Mouse (Mus musculus) left cerebral cortex, adult 9 months (tissue): ENCODE measurements around the gene Rnf141.

Experiments used
- DNase-seq, 2 experiments: peaks; one replicate each; pipeline ENCODE4 v3.0.0; 2022; ENCODE audit warnings: low spot score in 2 of 2

The Rnf141 gene

DNA sequence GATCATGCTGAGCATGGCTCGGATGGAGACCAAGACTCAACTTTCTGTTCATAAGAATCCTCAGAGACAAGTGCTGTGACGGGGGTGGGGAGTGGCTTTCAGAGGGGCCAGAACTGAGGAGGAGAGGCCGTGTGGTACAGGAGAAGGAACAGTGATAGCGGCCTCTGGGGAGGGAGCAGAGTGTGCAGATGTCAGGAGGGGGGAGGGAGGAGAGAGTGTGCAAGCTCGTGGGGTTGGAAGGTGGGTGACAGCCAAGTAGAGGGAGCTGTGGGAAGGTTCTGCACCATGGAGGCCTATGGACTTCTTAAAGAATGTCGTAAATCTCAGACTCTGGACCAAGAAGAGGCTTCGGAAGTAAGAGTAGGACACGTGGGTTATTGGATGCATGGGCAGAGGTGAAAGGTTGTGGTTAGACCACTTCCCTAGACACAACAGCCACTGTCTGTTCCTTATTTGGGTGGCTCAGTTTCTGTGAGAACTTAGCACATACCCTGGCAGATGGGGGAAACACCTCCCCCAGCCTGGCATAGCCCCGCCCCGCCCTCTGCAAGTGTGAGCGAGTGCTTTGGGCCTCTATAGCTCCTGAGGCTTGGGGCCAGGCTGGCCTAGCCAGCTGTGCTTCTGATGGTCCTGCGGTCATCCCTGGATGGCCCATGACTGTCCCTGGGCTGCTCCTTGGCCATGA, 47.7 kb downstream of the Rnf141 start:
- no peak for DNase-seq

DNA sequence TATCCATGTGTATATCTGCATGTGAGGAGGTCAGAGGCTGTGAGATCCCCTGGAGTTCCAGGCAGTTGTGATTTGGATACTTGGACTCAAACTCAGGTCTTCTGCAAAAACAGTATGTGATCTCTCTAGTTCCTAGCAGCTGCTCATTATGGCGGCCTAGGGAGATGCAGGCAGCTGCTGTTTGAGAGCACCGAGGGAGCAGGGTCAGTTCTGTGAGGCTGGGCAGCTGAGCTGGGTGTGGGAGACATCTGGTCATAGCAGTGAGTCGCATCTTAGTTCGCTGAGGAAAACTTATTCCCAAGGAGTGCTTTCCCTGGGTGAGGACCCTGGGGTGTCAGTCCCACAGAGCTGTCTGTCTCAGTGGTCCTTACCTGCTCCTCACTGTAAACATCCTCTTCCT, 49.5 kb downstream of the Rnf141 start:
- no peak for DNase-seq

DNA sequence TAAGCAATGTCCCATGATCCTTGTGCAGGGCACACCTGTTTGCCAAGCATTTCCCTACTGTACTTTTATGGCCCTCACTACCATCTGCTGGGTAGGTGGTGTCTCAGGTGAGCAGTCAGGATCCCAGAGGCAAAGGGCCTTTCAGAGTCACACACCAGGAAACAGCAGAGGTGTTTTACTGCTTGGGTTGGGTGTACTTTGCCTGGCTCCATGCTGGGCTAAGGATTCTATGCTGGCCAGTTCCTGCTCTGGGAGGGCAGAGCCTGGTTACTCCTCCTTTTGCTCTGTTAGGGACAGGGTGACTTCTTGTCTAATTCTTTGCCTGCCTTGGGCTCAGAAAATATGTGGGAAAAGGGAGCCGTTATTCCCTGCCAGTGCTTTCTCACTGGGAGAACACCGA, 51.4 kb downstream of the Rnf141 start:
- no peak for DNase-seq

- DNase-seq = no peak
These were observed 52.1 kb downstream of the Rnf141 start for GRCm38 (mm10) chr7:110792201-110792600.

GRCm38 (mm10) chr7:110790878-110791277, 53.4 kb downstream of the Rnf141 start:
- DNase-seq = no peak

DNA sequence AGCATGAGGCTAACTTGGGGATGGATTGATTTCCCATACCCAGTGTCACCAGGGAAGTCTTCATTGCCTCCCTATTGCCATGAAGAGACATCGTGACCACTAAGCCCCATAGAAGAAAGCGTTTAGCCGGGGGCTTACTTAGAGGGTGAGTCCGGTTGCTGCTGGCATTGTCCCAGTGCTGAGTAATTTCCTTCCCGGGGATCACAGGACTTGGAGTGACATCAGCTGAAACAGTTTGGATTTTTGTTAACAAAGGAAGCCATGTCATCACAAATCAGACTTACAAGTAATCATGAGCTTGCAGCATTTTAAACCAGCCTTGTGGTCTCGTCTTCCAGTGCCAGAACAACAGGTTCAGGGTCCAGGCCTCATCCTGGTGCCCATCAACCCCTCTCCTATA, 56.9 kb downstream of the Rnf141 start:
- no peak for DNase-seq

- DNase-seq = no peak
These were observed 58.5 kb downstream of the Rnf141 start for GRCm38 (mm10) chr7:110785741-110786146.

DNA sequence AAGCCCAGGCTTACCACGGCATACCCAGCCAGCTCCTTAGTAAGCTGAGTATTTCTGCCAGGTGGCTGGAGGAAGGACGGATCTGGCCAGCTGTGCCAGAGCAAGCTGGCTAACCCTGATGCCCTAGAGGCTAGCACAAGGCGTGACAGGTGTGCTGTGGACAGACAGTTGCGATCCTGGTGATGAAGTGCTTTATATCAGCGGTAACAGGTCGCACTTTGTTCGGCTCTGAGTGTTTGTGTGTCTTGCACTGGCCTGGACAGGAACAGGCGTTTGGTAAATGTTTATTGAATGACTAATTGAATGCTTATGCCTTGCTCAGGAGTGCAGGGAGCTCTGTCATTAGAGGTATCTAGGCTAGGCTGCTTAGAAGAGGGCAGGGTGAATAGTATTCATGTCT, 59.3 kb downstream of the Rnf141 start:
- no peak for DNase-seq

- DNase-seq = no peak
These were observed 61.3 kb downstream of the Rnf141 start for GRCm38 (mm10) chr7:110782845-110783478.

DNA sequence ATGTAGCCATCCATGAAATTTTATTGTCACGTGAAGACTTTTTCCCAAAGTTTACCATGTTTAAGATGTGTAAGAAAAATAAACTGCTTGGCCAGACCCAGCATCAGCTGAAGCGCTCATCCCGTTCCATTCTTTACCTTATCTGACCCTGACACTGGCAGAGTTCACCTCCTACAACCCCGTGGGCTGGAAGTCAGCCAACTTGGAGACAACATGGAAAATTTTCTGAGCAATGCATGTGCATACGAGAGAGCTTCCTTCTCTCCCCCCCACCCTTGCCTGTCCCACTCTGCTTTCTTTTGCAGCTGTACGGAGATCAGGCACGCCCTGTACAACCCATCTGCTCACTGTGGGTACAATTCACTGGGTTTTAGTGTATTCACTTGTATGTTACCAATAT, 62.1 kb downstream of the Rnf141 start:
- no peak for DNase-seq

- peak; percentile 58 to 74 for DNase-seq
These were observed 63.0 kb downstream of the Rnf141 start for GRCm38 (mm10) chr7:110781231-110781711.

DNA sequence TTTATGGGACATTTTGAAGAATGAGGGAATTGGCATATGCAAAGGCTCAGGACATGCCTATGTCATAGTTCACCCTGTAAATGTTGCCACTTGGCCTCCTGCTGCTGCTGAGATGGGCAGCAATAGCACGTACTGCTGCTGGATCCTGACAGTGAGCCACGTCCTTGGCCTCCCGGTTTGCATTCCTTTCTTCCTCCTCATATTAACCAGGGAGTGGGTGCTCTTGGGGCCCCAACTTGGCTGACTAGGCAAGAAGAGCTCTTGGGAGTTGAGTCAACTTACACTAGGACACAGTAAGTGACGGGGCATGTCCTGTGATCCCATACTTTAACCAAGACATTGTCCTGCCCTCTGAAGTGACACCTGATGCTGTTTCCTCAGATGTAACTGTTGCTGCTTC, 63.7 kb downstream of the Rnf141 start:
- DNase-seq = no peak

GRCm38 (mm10) chr7:110779605-110780111, 64.6 kb downstream of the Rnf141 start:
- peak in 1 of 2 experiments; percentile 57 for DNase-seq

DNA sequence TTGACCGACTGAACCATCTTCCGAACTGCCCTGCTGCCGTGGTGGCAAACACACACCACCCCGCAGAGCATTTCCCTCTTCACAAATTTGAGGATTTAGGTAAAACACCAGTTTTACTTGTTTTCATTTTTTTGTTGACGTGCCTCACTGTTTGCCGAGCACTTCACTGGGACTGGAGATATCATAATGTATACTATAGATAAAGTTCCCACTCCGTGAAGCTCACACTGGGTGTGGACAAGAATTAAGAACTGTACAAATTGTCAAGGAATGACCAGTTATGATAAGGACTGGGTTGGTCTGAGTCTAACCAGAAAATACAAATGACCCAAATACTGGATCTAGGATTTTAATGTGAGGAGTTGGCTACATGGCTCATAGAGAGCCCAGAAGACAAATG, 65.3 kb downstream of the Rnf141 start:
- DNase-seq = no peak

- no peak for DNase-seq
These were observed 66.9 kb downstream of the Rnf141 start for GRCm38 (mm10) chr7:110777146-110778001.

DNA sequence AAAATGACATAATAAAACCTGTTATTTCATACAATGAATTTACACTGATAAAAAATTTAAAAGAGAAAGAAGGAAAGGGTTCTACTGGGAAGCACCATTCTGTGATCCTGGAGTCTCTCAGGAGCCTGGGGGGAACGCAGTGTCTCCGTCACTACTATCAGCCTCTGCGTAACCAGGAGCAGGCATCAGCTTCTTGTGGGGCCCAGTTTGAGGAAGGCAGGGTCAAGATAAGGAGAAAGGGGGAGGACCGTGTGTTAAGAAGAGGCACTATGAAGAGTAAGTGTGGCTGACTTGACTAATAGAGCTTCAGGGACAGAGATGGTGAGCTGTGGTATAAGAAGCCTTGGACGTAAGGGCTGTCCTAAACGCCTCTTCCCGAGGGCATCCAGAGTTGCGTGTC, 69.6 kb downstream of the Rnf141 start:
- DNase-seq = no peak

DNA sequence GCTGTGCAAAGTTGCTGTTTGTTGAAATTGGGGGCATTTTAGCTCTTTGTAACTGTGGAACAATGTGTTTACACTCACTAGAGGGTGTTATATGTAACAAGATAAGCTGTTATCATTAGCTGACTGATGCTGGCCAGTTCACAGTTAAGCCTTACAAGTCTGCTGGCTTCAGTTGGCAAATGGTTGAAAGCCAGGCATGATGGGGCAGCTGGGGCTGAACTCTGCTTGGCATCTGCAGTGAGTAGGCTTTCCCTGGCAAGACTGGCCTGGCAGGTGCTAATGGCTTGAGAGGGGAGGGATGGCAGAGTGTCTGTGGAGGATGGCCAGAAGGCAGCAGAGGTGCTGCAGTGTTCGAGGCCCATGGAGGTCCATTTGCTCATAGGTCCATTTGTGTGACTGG, 70.2 kb downstream of the Rnf141 start:
- no peak for DNase-seq

GRCm38 (mm10) chr7:110773204-110774002, 70.9 kb downstream of the Rnf141 start:
- peak in 1 of 2 experiments; percentile 51 for DNase-seq

DNA sequence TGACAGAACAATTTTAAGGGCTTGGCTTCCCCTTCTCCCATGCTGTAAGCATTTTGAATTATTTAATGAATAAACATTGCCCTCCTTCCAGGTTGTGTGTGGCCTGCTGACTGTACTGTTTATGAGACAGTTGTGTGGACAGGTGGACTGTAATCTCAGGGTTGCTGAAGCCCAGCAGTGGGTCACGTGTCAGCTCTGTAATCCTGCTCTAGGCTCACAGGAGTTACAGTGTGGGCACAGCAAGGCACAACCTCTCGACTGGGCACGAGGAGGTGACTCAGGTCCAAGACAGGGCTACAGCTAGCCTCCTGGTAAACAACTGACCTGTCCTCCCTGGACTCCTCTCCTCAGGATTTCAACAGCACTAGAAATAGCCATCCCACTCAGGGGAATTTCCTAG, 71.9 kb downstream of the Rnf141 start:
- no peak for DNase-seq

DNA sequence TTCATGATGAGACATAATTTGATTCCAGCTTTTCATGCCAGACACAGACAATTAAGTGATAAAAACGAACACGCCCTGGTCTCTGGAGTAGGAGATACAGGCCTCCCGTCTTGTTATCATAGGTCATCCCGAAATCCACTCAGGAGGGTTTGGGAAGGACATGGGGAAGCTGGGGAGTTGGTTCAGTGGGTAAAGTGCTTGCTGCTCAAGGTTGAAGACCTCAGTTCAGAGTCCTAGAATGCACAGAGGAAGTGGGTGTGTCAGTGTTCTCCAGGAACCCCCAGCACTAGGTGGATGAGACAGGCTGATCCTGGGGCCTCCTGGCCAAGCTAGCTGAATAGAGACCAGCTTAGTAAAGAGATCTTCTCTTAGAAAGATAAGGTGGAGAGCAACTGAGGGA, 73.3 kb downstream of the Rnf141 start:
- no peak for DNase-seq

DNA sequence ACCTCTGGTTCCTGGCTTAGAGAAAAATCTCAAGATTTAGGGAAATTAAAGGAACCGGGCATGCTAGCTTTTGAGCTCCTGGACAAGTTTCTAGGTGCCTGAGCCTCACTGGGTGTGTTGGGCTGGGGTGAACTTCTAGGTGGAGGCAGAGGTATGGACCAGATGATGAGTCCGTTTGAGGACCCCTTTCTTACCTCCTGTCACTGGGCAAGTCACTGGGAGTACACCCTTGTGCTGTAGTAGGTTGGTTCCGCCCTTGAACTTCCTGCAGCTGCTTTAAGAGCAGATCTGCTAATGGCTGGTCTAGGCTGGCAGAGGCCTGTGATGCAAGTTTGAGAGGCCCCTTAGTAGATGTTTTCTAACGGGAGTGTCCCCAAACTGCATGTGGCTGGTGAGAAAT, 75.2 kb downstream of the Rnf141 start:
- DNase-seq = peak in 1 of 2 experiments; percentile 33
